In the genomic region with DNA sequence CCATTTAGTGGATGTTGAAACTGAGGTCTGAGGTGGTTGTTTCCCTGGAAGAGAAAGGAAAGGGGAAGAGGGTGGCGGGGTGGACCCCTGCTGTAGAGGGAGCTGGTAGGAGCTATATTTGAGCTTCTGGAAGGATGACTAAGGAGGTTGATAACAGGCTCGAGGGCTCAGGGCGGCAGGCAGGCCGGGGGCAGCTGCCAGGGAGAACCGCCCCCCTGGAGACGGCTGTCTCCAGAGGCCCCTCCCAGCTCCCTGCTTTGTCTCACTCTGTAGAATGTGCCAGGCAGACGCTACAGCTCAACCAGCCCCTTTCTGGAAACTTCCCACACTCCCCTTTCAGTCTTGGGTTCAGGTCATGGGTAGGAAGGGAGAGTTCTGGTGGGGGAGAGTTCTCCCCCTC, we compare ENCODE assay signal across 23 mouse cellular contexts. TPM values are rescaled to one million over a fixed set of nuclear protein-coding genes. Genes with fewer than 3 reads are reported as not detected.
DNase-seq lines count a peak whose midpoint lies in the region; ATAC-seq and TF ChIP-seq lines count a peak whose summit lies in the region.
"Had no signal": no experiment of that assay in that cellular context is flagged by ENCODE, and none has a peak within 500 bp of the region (broad histone marks: within the 10 kb centered on the region; RNA-seq: fewer than 3 reads in every experiment).

No protein-coding gene starts in this region.

- 21% methylated on average over 7 of the region's 7 CpGs for WGBS in heart, embryonic 16.5 days

- ATAC-seq in heart, embryonic 16.5 days (replicated peaks; ENCODE audit: extremely low read depth, insufficient read depth, low FRiP score): no peak; the same call in 1 of the 2 replicates
- ATAC-seq: activated CD4-positive, CD25-positive, alpha-beta regulatory T cell, adult 4 months; forebrain, embryonic 13.5 days; lung, postnatal 0 days; Patski had no signal

- no peak for TF ChIP-seq CTCF in gastrocnemius, adult 2 months (IDR thresholded peaks at IDR 0.05)
- no peak for TF ChIP-seq CTCF in MEL (IDR thresholded peaks at IDR 0.05 in 2 of 3, conservative IDR thresholded peaks at IDR 0.05 in 1 of 3; ENCODE audit: control insufficient read depth in 1 of 3, insufficient read depth in 1 of 3, low read depth in 2 of 3, low read length in 3 of 3, poor library complexity in 1 of 3, severe bottlenecking in 1 of 3)

- DNase-seq in gastrocnemius, adult 2 months: no peak
- no peak for DNase-seq in gastrocnemius, postnatal 4 days (ENCODE audit: low spot score in 2 of 2)
- DNase-seq in heart, postnatal 25 days (ENCODE audit: low spot score): no peak
- peak; percentile 77 for DNase-seq in MEL (ENCODE audit: low read depth, low spot score)
- DNase-seq in left cerebral cortex, postnatal 10 days (ENCODE audit: extremely low spot score in 1 of 2, low spot score in 2 of 2): no peak
- DNase-seq: adrenal gland, postnatal 14 days; B cell, adult 2 months; cerebellum, postnatal 25 days; kidney, adult 11 months; kidney, postnatal 10 days; right cerebral cortex, postnatal 4 days; thymus, postnatal 4 days had no signal

- peak in 1 of 2 experiments; percentile 30; a peak in 1 of 4 replicates for TF ChIP-seq EP300 in MEL (IDR thresholded peaks at IDR 0.05; ENCODE audit: low read depth in 1 of 2, low read length in 2 of 2)

- H3K4me1 ChIP-seq in heart, embryonic 16.5 days (ENCODE audit: control insufficient read depth, insufficient read depth, low read length): peaks cover 19% of the 10 kb centered on the region
- peaks cover 12 to 32% of the 10 kb centered on the region in 2 experiments for H3K4me1 ChIP-seq in MEL (ENCODE audit: control insufficient read depth in 1 of 2, insufficient read depth in 2 of 2, low read length in 2 of 2)
- H3K4me1 ChIP-seq: limb, embryonic 12.5 days; midbrain, embryonic 10.5 days had no signal

- H3K4me3 ChIP-seq in gastrocnemius, adult 2 months: no peak overlapping the region
- no peak overlapping the region for H3K4me3 ChIP-seq in heart, embryonic 16.5 days (ENCODE audit: low read length)
- H3K4me3 ChIP-seq in MEL (ENCODE audit: control insufficient read depth in 1 of 2, insufficient read depth in 1 of 2, low read depth in 2 of 2, low read length in 2 of 2) (peak overlapping the region; percentile 6 to 13; a peak in 1 of 4 replicates), myocyte (no peak overlapping the region)
- H3K4me3 ChIP-seq: forebrain, embryonic 13.5 days; hindbrain, embryonic 15.5 days; left cerebral cortex, adult 2 months; limb, embryonic 12.5 days; liver, embryonic 15.5 days; midbrain, embryonic 10.5 days had no signal

- no peaks in the 10 kb centered on the region for H3K9me3 ChIP-seq in heart, embryonic 16.5 days (replicated peaks; ENCODE audit: control insufficient read depth, low read length)
- no peaks in the 10 kb centered on the region for H3K9me3 ChIP-seq in MEL (replicated peaks; ENCODE audit: insufficient read depth, low read length)
- H3K9me3 ChIP-seq: forebrain, embryonic 13.5 days; hindbrain, embryonic 15.5 days; limb, embryonic 12.5 days; liver, embryonic 15.5 days; midbrain, embryonic 10.5 days had no signal

- no peak for TF ChIP-seq RAD21 in MEL (IDR thresholded peaks at IDR 0.05; ENCODE audit: low read depth, low read length)

- peak overlapping the region; percentile 35 for H3K27ac ChIP-seq in gastrocnemius, adult 2 months
- peak overlapping the region; percentile 89 for H3K27ac ChIP-seq in heart, embryonic 16.5 days (ENCODE audit: low read length)
- H3K27ac ChIP-seq in MEL (ENCODE audit: control insufficient read depth, low read depth, low read length): no peak overlapping the region
- H3K27ac ChIP-seq: forebrain, embryonic 13.5 days; hindbrain, embryonic 15.5 days; left cerebral cortex, adult 2 months; limb, embryonic 12.5 days; liver, embryonic 15.5 days; midbrain, embryonic 10.5 days had no signal

- H3ac ChIP-seq in myocyte (ENCODE audit: control insufficient read depth, insufficient read length): no peak overlapping the region

- H3K4me2 ChIP-seq in heart, embryonic 16.5 days (ENCODE audit: low read depth, low read length): no peak overlapping the region
- H3K4me2 ChIP-seq in myocyte (ENCODE audit: low read depth): peak overlapping the region; percentile 53
- H3K4me2 ChIP-seq: forebrain, embryonic 13.5 days; hindbrain, embryonic 15.5 days; limb, embryonic 12.5 days; liver, embryonic 15.5 days had no signal

- intact Hi-C loops in gastrocnemius, adult 2 months (cut with DNase I): no loop called here
- intact Hi-C loops in heart, postnatal 25 days (cut with DNase I): no loop called here
- intact Hi-C loops in left cerebral cortex, postnatal 10 days (cut with DNase I): no loop called here

- H3K27me3 ChIP-seq in heart, embryonic 16.5 days (ENCODE audit: control insufficient read depth, insufficient read depth, low read length): no peaks in the 10 kb centered on the region
- H3K27me3 ChIP-seq in MEL (ENCODE audit: control insufficient read depth in 1 of 2, insufficient read depth in 2 of 2, low read length in 2 of 2) (no peaks in the 10 kb centered on the region; a peak in 1 of 4 replicates), myocyte (ENCODE audit: control insufficient read depth, insufficient read depth, insufficient read length) (no peaks in the 10 kb centered on the region)
- H3K27me3 ChIP-seq: hindbrain, embryonic 15.5 days; liver, embryonic 15.5 days; Patski had no signal

- no peak for TF ChIP-seq POLR2A in MEL (IDR thresholded peaks at IDR 0.05; ENCODE audit: control insufficient read depth in 1 of 2, insufficient read depth in 1 of 2, low read depth in 1 of 2, low read length in 2 of 2, poor library complexity in 1 of 2)
- no peak for TF ChIP-seq POLR2A in myocyte (IDR thresholded peaks at IDR 0.05; ENCODE audit: insufficient read length, low read depth)

- no peak overlapping the region for H3K9ac ChIP-seq in heart, embryonic 16.5 days (ENCODE audit: low read length)
- peak overlapping the region; percentile 32 for H3K9ac ChIP-seq in MEL (ENCODE audit: control insufficient read depth, low read depth, low read length, poor library complexity, severe bottlenecking)
- H3K9ac ChIP-seq: forebrain, embryonic 13.5 days; hindbrain, embryonic 15.5 days; limb, embryonic 12.5 days; liver, embryonic 15.5 days had no signal

- no peaks in the 10 kb centered on the region for H3K36me3 ChIP-seq in heart, embryonic 16.5 days (ENCODE audit: control insufficient read depth, insufficient read depth)
- peaks cover 0 to 22% of the 10 kb centered on the region in 2 experiments; a peak in 2 of 4 replicates for H3K36me3 ChIP-seq in MEL (ENCODE audit: control insufficient read depth in 1 of 2, insufficient read depth in 2 of 2, low read length in 2 of 2)
- H3K36me3 ChIP-seq in myocyte (ENCODE audit: control insufficient read depth, insufficient read depth): no peaks in the 10 kb centered on the region
- H3K36me3 ChIP-seq: hindbrain, embryonic 15.5 days; limb, embryonic 12.5 days; liver, embryonic 15.5 days; midbrain, embryonic 10.5 days had no signal

- no peaks in the 10 kb centered on the region for H3K79me2 ChIP-seq in MEL (ENCODE audit: control insufficient read depth, insufficient read depth, low read length, poor library complexity)
- no peaks in the 10 kb centered on the region for H3K79me2 ChIP-seq in myocyte (ENCODE audit: control insufficient read depth, insufficient read depth)

RNA-seq across cellular contexts. Expression of gene Inpp5j, which starts 3.6 kb away (rescaled TPM):
- 1 to 10 TPM; 2.3 to 5.7 TPM for total RNA-seq in gastrocnemius, adult 2 months (2021)
- total RNA-seq in gastrocnemius, postnatal 4 days (2021): 1 to 10 TPM in 1 of 2 experiments, under 1 TPM in 1; 0.65 to 1.5 TPM
- 10.9 and 12.1 TPM in 2 replicates for polyA plus RNA-seq in heart, embryonic 16.5 days (2015; fragmentation: Nextera tagmentation; extraction: Ambion mirVana)
- 10 to 100 TPM; 29.4 to 30.6 TPM for total RNA-seq in heart, postnatal 25 days (2021)
- total RNA-seq in MEL (2012; rRNA removed): 0.23 TPM in 2 replicates
- polyA plus RNA-seq in MEL (2012; ENCODE audit: insufficient read depth in 1 of 2, insufficient read length in 2 of 2, low read depth in 1 of 2, low replicate concordance in 2 of 2, missing spikeins in 1 of 2): 1 to 10 TPM in 1 of 2 experiments, not detected in 1; 2.9 TPM
- polyA plus RNA-seq in myocyte (2012; fragmentation: generic; extraction: Trizol): 5.8 TPM
- total RNA-seq in left cerebral cortex, postnatal 10 days (2021): 10 to 100 TPM; 34.7 to 40.4 TPM
- polyA plus RNA-seq: activated CD4-positive, CD25-positive, alpha-beta regulatory T cell, adult 4 months; limb, embryonic 12.5 days had no signal

RNA-seq across cellular contexts. Expression of gene Selenom, which starts 6.3 kb away (rescaled TPM):
- 10 to 100 TPM; 11.6 to 17.5 TPM for total RNA-seq in gastrocnemius, adult 2 months (2021)
- total RNA-seq in gastrocnemius, postnatal 4 days (2021): 10 to 100 TPM; 85.5 to 88.7 TPM
- 119 and 126 TPM in 2 replicates for polyA plus RNA-seq in heart, embryonic 16.5 days (2015; fragmentation: Nextera tagmentation; extraction: Ambion mirVana)
- total RNA-seq in heart, postnatal 25 days (2021): 10 to 100 TPM; 40.6 to 44.9 TPM
- total RNA-seq in MEL (2012; rRNA removed): 28.7 and 29.5 TPM in 2 replicates
- polyA plus RNA-seq in MEL (2012; ENCODE audit: insufficient read depth in 1 of 2, insufficient read length in 2 of 2, low read depth in 1 of 2, low replicate concordance in 2 of 2, missing spikeins in 1 of 2) (10 to 100 TPM in 1 of 2 experiments, not detected in 1; 35.4 TPM), myocyte (2012; fragmentation: generic; extraction: Trizol) (270 TPM)
- 100 to 1,000 TPM; 198 TPM for total RNA-seq in left cerebral cortex, postnatal 10 days (2021)

RNA-seq across cellular contexts. Expression of gene Pla2g3, which starts 20.1 kb away (rescaled TPM):
- total RNA-seq in gastrocnemius, adult 2 months (2021): not detected
- under 1 TPM in 1 of 2 experiments, not detected in 1; 0.10 TPM for total RNA-seq in gastrocnemius, postnatal 4 days (2021)
- polyA plus RNA-seq in heart, embryonic 16.5 days (2015; fragmentation: Nextera tagmentation; extraction: Ambion mirVana): 0.20 and 0.22 TPM in 2 replicates
- not detected for total RNA-seq in heart, postnatal 25 days (2021)
- 0.15 and 0.29 TPM in 2 replicates for total RNA-seq in MEL (2012; rRNA removed)
- under 1 TPM in 1 of 2 experiments, not detected in 1; 0.39 TPM for polyA plus RNA-seq in MEL (2012; ENCODE audit: insufficient read depth in 1 of 2, insufficient read length in 2 of 2, low read depth in 1 of 2, low replicate concordance in 2 of 2, missing spikeins in 1 of 2)
- polyA plus RNA-seq in myocyte (2012; fragmentation: generic; extraction: Trizol): 0.62 TPM
- total RNA-seq in left cerebral cortex, postnatal 10 days (2021): 10 to 100 TPM in 1 of 2 experiments, 1 to 10 TPM in 1; 6.9 to 19.4 TPM

RNA-seq across cellular contexts. Expression of gene Smtn, which starts 32.2 kb away (rescaled TPM):
- 100 to 1,000 TPM in 1 of 2 experiments, 10 to 100 TPM in 1; 70.3 to 119 TPM for total RNA-seq in gastrocnemius, adult 2 months (2021)
- total RNA-seq in gastrocnemius, postnatal 4 days (2021): 100 to 1,000 TPM; 283 to 313 TPM
- polyA plus RNA-seq in heart, embryonic 16.5 days (2015; fragmentation: Nextera tagmentation; extraction: Ambion mirVana): 93.9 and 104 TPM in 2 replicates
- 100 to 1,000 TPM; 170 to 174 TPM for total RNA-seq in heart, postnatal 25 days (2021)
- total RNA-seq in MEL (2012; rRNA removed): 203 and 204 TPM in 2 replicates
- 100 to 1,000 TPM in 1 of 2 experiments, not detected in 1; 370 TPM for polyA plus RNA-seq in MEL (2012; ENCODE audit: insufficient read depth in 1 of 2, insufficient read length in 2 of 2, low read depth in 1 of 2, low replicate concordance in 2 of 2, missing spikeins in 1 of 2)
- 141 TPM for polyA plus RNA-seq in myocyte (2012; fragmentation: generic; extraction: Trizol)
- total RNA-seq in left cerebral cortex, postnatal 10 days (2021): 10 to 100 TPM; 11.8 to 14.6 TPM

RNA-seq across cellular contexts. Expression of gene Rnf185, which starts 56.1 kb away (rescaled TPM):
- total RNA-seq in gastrocnemius, adult 2 months (2021): 10 to 100 TPM; 18.9 to 19.4 TPM
- total RNA-seq in gastrocnemius, postnatal 4 days (2021): 10 to 100 TPM; 24.2 to 26.5 TPM
- polyA plus RNA-seq in heart, embryonic 16.5 days (2015; fragmentation: Nextera tagmentation; extraction: Ambion mirVana): 30.6 and 31.9 TPM in 2 replicates
- 10 to 100 TPM; 19.5 to 20.2 TPM for total RNA-seq in heart, postnatal 25 days (2021)
- total RNA-seq in MEL (2012; rRNA removed): 9.5 and 9.9 TPM in 2 replicates
- polyA plus RNA-seq in MEL (2012; ENCODE audit: insufficient read depth in 1 of 2, insufficient read length in 2 of 2, low read depth in 1 of 2, low replicate concordance in 2 of 2, missing spikeins in 1 of 2) (10 to 100 TPM in 1 of 2 experiments, not detected in 1; 13.8 TPM), myocyte (2012; fragmentation: generic; extraction: Trizol) (47.2 TPM)
- total RNA-seq in left cerebral cortex, postnatal 10 days (2021): 10 to 100 TPM; 22.2 TPM

Comparison
In these comparisons a context has a peak if more than half of its experiments do, and no peak if none do; other contexts are left out.
1. H3K4me3 ChIP-seq: peak in MEL (2 of 2); none in gastrocnemius, adult 2 months (single experiment), heart, embryonic 16.5 days (single experiment) and myocyte (single experiment).
2. RNA of gene Inpp5j, which starts 3.6 kb away (total RNA-seq): 34.7 to 40.4 TPM in left cerebral cortex, postnatal 10 days and 29.4 to 30.6 TPM in heart, postnatal 25 days; 2.3 to 5.7 TPM in gastrocnemius, adult 2 months, 0.65 to 1.5 TPM in gastrocnemius, postnatal 4 days and 0.23 TPM in MEL; every median in the first group is over 4 times any median in the second.